Mouse (Mus musculus) cerebellum, adult 2 months (tissue): ENCODE results near the gene Gm11549. TPM values are rescaled to one million over a fixed set of nuclear protein-coding genes. Genes with fewer than 3 reads are reported as not detected.

Experiments used
- DNase-seq, 2 experiments: peaks; one replicate each; pipeline ENCODE4 v3.0.0; 2021
- H3K27ac ChIP-seq: fragments of 200-500 bp; 2 replicates; pipeline ENCODE4 v1.5.1; 2012; ENCODE audit warnings: low read length, control low read depth, inconsistent platforms; ENCODE audit not compliant: insufficient read depth
- H3K27me3 ChIP-seq: fragments of 200-500 bp; 2 replicates; pipeline ENCODE4 v1.6.1; 2012; ENCODE audit warnings: inconsistent platforms, mild to moderate bottlenecking, low read length, moderate library complexity; ENCODE audit not compliant: control insufficient read depth, insufficient read depth
- H3K4me1 ChIP-seq: fragments of 200-500 bp; 2 replicates; pipeline ENCODE4 v1.6.1; 2011; ENCODE audit warnings: low read length; ENCODE audit not compliant: control insufficient read depth, insufficient read depth
- H3K4me3 ChIP-seq: fragments of 200-500 bp; replicated peaks from 2 replicates; pipeline ENCODE3; 2011; ENCODE audit warnings: mild to moderate bottlenecking, low read depth, low read length, control low read depth; ENCODE audit not compliant: insufficient read depth
- CTCF ChIP-seq: fragments of 200-500 bp; IDR thresholded peaks from 2 replicates; pipeline ENCODE4 v1.5.1; 2011; ENCODE audit warnings: low read depth, mild to moderate bottlenecking, control low read depth, low read length, moderate library complexity, borderline replicate concordance; ENCODE audit not compliant: insufficient read depth
- POLR2A ChIP-seq: fragments of 200-500 bp; IDR thresholded peaks from 2 replicates; pipeline ENCODE4 v1.6.1; 2011; ENCODE audit warnings: low read length, control low read depth, borderline replicate concordance; ENCODE audit not compliant: insufficient read depth
- WGBS: fragments of 180-500 bp; shearing (Covaris S2); methylation state at CpG from one replicate; pipeline ENCODE4 v1.1.7; 2018; 5-methylcytosine and 5-hydroxymethylcytosine counted together
- polyA plus RNA-seq: library from polyadenylated mRNA; depleted of rRNA; stranded (reverse); fragments of >200 nt; gene quantifications from 2 replicates; pipeline ENCODE4 v1.2.3, GENCODE M21; 2012; rRNA removed

Gm11549 gene
- 0.10 TPM in 2 replicates for polyA plus RNA-seq

- no peak for TF ChIP-seq POLR2A
- TF ChIP-seq CTCF = no peak
- DNase-seq = peak; percentile 6 to 23
- no peak within 1 kb of the TSS for H3K27ac ChIP-seq
- H3K4me1 ChIP-seq = no peaks in the 10 kb centered on the region
- WGBS = under 1% methylated on average over 51 of the region's 51 CpGs
- H3K4me3 ChIP-seq = peak within 1 kb of the TSS; percentile 12
- no peaks in the 10 kb centered on the region; the same call in 1 of the 2 replicates for H3K27me3 ChIP-seq
Measured at GRCm38 (mm10) chr3:36521073-36522060, at the start of gene Gm11549. Gm11549 (minus strand) TSS chr3:36521813.

GRCm38 (mm10) chr3:36569836-36570235 is 48.2 kb upstream of the Gm11549 start:
- DNase-seq = no peak
- Histone ChIP-seq H3K4me1 (no peaks in the 10 kb centered on the region), H3K4me3 (no peak overlapping the region), H3K27ac (no peak overlapping the region), H3K27me3 (no peaks in the 10 kb centered on the region)
- 57% methylated on average over 5 of the region's 5 CpGs for WGBS
- TF ChIP-seq POLR2A = no peak

- H3K27me3 ChIP-seq = no peaks in the 10 kb centered on the region
- TF ChIP-seq POLR2A (no peak), CTCF (no peak)
- no peak overlapping the region for H3K4me3 ChIP-seq
- H3K27ac ChIP-seq = no peak overlapping the region
- no peak for DNase-seq
- 90% methylated on average over 3 of the region's 3 CpGs for WGBS
- no peaks in the 10 kb centered on the region for H3K4me1 ChIP-seq
Measured at GRCm38 (mm10) chr3:36563666-36564065, 42.1 kb upstream of the Gm11549 start.

GRCm38 (mm10) chr3:36559606-36560005 is 38.0 kb upstream of the Gm11549 start:
- Histone ChIP-seq H3K27me3 (no peaks in the 10 kb centered on the region), H3K4me1 (no peaks in the 10 kb centered on the region), H3K4me3 (no peak overlapping the region), H3K27ac (no peak overlapping the region)
- whole genome bisulfite sequencing = 88% methylated on average over 4 of the region's 4 CpGs
- DNase-seq = no peak
- TF ChIP-seq CTCF = no peak
- no peak for TF ChIP-seq POLR2A

- DNase-seq = no peak
- no peak for TF ChIP-seq CTCF
- TF ChIP-seq POLR2A = no peak
- Histone ChIP-seq H3K4me3 (no peak overlapping the region), H3K4me1 (no peaks in the 10 kb centered on the region), H3K27ac (no peak overlapping the region), H3K27me3 (no peaks in the 10 kb centered on the region)
- WGBS = 96% methylated on average over 1 of the region's 1 CpGs
Measured at GRCm38 (mm10) chr3:36557601-36558000, 36.0 kb upstream of the Gm11549 start.

- no peaks in the 10 kb centered on the region; the same call in 1 of the 2 replicates for H3K4me1 ChIP-seq
- DNase-seq = peak; percentile 94 to 97
- peak within 1 kb of the TSS; percentile 69 for H3K27ac ChIP-seq
- TF ChIP-seq POLR2A (peak; percentile 79), CTCF (no peak)
- H3K4me3 ChIP-seq = peak within 1 kb of the TSS; percentile 91
- no peaks in the 10 kb centered on the region for H3K27me3 ChIP-seq
- under 1% methylated on average over 39 of the region's 39 CpGs for WGBS
Measured at GRCm38 (mm10) chr3:36552406-36553047, 30.9 kb upstream of the Gm11549 start, which contains the start of gene Exosc9. Exosc9 (plus strand) TSS chr3:36552606.

- peak in 1 of 2 experiments; percentile 49 for DNase-seq
- Histone ChIP-seq H3K4me3 (peak overlapping the region; percentile 91), H3K4me1 (no peaks in the 10 kb centered on the region; the same call in 1 of the 2 replicates), H3K27ac (peak overlapping the region; percentile 69), H3K27me3 (no peaks in the 10 kb centered on the region)
- WGBS = 2% methylated on average over 12 of the region's 12 CpGs
- TF ChIP-seq POLR2A = no peak
- TF ChIP-seq CTCF = no peak
Measured at GRCm38 (mm10) chr3:36551851-36552384, 30.3 kb upstream of the Gm11549 start.
